Mouse (Mus musculus): Measurements from ENCODE around the gene Ttn. TPM values are rescaled to one million over a fixed set of nuclear protein-coding genes. Genes with fewer than 3 reads are reported as not detected.

Gene Ttn
- total RNA-seq, 2 experiments from 2014 or later, result 2,325 to 2,346 TPM

DNA sequence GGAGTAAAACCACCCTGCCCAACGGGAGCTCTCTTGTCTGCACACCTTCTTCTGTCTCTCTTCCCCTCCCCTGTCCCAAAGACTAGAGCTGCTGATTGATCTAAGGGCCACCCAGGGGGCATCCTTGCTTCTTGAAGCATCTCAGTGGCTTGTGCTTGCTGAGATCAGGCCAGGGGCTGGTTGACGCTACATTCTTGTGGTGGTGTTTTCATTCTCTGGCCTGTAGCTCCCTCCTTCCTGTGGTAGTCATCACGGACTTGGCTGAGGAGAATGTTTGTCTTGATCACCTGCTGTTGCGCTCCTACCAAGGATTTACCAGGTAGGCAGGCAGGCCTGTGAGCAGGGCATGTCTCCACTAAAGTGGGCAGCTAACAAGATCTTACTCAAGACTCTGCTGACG, 279.6 kb downstream of the Ttn start:
- no peak for DNase-seq

DNA sequence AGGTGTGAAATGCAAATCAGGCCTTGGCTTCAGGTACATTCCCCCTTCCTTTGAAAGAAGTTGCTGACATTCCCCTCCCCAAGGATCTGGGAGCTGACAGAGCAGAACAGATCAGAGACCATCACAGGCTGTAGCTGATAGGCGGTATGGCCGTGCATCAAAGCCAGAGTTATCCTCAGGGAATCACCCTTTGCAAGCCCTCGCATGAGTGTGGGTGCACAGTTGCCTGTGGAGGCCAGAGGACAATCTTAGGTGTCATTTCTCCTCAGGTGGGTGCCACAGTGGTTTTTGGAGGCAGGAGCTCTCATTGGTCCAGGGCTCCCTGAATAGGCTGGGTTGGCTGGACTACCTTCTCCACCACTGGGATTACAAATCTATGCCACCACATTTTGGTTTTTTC, 280.2 kb downstream of the Ttn start:
- DNase-seq, result no peak

DNA sequence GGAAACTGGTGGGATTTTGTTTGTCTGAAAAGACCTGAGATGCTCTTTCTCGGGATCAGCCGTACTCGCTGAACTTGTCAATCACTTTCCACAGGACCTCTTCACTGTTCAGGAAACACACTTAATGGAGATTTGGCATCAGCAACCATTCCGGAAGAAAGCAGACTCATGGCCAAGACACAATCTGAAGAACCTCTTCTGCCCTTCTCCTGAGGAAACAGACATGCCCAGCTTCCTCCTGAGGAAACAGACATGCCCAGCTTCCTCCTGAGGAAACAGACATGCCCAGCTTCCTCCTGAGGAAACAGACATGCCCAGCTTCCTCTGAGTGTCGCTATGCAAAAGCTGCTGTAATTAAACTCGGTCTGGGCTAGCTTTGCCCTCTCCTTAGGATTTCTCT, 287.1 kb downstream of the Ttn start:
- DNase-seq, result no peak

DNA sequence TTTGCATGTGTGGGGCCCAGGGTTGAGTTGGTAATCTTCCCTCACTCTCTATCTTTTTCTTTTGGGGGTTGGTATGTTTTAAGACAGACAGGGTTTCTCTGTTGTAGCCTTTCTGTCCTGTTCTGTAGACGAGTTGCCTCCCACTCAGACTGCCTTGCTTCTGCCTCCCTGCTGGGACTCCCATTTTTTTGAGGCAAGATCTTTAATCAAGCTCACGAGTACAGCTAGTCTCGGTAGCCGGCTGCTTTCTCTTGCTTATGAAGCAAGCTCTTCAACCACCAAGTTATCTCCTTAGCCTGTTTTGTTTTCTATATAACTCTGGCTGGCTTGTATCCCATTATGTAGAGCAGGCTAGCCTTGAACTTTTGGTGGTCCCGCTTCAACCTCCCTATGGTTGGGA, 288.6 kb downstream of the Ttn start:
- no peak for DNase-seq

DNA sequence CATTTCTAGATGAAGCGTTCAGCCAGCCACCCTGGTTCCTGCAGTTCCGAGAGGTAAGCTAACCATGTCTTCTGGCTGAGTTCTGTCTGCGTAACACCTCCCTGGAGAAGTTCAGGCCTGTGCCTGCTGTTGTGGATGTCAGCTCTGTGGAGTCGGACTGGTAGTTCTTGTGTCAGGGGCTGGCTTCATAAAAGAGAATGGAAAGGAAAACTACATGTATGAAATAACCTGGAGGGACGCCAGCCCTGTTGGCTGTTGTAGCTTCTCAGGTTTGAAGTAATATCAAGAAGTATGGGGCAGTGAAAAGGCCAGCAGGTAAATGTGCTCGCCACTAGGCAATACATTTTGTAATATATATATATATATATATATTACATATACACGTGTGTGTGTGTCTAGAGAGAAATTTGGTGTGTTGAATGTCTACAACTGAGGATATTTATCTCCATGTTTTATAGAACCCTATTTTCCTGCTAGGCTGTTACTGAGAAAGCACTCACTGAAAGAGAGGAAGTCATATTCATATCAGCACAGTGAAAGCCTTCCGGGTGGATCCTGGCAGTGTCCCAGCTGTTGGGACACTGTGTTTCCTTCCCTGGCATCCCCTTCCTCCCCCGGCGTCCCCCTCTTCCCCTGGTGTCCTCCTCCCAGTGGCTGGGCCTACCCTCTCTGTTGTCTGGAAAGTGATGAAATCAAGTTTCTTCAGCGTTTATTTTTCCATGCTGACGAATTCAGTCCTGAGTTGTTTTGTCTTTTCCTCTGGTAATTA, 291.7 kb downstream of the Ttn start:
- DNase-seq, result peak; percentile 63

DNA sequence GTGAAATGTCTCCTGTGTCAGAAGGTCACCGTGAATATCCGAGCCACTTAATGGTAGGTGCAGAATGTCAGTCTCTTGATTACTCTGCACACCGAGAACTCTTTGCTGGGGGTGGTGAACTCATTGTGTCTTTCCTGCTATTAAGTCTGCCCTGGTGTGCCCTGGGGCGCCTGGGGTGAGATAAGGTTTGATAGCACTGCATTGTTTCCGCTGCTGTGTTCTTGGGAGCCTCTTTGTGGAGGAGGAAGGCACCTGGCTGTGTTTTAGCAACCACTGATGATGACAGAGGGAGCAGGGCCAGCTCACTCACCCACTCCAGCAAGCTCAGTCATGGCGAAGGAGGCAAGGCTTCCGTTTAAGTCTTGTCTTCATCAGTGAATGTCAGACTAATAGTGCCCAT, 294.2 kb downstream of the Ttn start:
- no peak for DNase-seq

DNA sequence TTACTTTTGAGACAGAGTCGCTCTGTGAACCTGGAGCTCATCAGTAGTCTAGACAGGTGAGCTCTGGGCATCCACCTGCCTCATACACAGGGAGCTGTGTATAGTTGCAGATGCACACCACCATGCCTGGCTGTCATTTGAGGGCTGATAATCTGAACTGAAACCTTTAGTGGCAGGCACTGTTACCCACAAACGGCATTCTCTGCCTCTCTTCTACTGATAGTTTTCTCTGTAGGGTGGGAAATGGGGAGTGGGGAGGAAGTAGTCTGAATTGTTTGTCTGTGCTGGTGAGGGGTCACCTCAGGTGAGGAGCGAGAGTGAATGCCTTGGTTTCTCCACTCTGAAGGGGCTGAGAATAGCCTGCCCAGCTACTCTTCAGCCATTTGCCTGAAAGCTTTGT, 294.7 kb downstream of the Ttn start:
- DNase-seq, result no peak

DNA sequence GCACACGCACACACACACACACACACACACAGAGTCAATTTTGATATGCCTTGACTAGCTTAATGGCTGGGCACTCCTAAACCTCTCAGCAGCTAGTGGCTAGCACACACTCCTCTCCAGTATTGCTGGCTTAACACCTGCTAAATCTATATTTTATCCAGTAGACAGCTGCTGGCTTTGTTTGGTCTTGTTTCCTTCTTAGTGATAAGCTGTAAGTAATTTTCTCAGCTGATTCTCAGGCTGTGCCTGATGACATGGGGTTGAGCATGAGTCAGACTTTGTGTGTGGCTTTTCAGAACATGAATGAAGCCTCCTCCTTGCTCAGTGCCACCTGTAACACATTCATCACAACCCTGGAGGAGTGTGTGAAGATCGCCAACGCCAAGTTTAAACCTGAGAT, 295.4 kb downstream of the Ttn start:
- DNase-seq, result no peak

DNA sequence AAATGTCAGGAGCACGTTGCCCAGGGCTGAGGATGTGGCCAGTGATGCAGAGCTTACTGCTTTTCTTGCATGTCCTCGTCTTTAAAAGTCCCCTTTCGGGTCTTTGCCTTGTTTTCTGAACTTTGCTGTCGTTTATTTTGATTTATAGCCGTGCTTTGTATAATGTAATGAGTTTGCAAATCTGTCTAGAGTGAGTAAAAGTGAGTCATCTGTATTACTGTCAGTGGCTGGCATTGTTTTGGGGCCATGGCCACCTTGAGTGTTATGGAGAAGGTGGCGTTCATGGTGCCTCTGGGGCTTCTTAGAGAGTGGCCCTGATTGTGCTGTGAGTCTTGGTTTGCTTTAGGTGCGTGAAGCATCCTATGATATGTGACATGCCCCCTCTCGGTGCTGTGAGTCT, 300.0 kb downstream of the Ttn start:
- DNase-seq, result no peak

DNA sequence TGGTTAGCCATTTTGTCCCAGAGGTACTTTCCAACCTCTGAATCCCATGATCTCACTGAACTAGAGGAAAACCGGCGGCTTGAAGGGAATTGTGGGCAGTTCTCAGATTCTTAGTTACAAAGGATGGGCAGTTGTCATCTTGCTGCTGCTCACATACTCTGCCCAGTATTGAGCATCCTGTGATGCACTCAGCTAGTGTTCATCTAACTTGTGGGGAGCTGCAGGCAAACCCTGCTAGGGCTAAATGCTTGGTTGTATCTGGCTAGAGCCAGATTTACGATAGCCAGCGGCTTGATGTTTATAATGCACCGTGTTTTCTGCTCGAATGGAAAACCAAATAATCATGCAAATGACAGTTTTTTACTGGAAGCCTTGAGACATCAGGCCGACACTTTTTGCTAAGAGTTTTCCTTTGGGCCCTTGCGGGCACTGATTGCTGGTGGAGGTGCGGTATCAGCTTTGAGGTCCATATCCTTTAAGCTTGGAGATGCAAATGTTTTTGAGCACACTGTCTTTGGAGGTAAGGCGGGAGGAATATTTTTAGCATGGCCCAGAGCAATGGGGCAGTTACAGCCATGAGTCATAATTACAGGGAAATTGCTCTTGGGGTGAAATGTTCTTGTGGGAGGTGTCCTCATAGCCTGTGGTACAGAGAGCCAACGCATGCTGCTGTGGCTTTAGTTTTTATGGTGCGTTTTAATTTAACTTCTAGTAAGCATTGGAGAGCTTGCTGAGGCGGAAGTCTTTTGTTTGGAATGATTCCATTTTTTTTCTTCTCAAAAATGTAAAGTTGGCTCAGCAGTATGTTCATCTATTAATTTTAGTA, 305.7 kb downstream of the Ttn start:
- no peak for DNase-seq

DNA sequence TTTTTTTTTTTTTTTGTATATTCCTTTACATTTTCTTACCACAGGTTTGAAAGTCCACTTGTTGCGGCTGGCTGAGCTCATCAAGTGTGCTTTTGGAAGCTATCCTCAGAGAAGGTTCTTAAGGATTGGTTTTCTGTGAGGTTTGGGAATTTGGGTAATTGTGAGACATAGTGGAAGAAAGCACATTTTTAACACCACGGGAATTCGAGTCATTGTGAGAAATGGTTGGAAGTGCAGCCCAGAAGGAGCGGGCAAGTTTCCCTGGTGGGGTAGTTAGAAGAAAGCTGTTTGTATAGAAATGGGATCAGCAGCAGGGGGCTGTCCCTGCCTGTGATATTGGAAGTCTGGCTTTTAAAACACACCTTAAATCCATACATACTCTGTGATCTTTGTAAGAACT, 306.4 kb downstream of the Ttn start:
- DNase-seq, result no peak

DNA sequence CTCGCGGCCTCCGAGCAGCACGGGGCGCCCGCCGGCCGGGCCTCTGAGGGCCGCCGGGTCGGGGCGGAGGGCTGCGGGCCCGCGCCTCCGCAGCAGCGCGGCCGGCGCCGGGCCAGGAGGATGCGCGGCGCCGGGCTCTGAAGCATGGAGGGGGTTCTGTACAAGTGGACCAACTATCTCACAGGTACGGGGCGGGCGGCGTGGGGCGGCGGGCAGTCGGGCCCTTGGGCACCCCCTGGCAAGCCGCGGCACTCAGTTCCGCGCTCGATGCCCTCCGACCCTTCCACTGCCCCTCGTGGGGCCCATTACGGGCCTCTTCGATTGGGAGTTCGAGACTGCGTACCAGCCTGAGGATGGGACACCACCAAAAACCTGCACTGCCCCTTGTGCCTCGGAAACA, 306.9 kb downstream of the Ttn start:
- peak; percentile 25 for DNase-seq

DNA sequence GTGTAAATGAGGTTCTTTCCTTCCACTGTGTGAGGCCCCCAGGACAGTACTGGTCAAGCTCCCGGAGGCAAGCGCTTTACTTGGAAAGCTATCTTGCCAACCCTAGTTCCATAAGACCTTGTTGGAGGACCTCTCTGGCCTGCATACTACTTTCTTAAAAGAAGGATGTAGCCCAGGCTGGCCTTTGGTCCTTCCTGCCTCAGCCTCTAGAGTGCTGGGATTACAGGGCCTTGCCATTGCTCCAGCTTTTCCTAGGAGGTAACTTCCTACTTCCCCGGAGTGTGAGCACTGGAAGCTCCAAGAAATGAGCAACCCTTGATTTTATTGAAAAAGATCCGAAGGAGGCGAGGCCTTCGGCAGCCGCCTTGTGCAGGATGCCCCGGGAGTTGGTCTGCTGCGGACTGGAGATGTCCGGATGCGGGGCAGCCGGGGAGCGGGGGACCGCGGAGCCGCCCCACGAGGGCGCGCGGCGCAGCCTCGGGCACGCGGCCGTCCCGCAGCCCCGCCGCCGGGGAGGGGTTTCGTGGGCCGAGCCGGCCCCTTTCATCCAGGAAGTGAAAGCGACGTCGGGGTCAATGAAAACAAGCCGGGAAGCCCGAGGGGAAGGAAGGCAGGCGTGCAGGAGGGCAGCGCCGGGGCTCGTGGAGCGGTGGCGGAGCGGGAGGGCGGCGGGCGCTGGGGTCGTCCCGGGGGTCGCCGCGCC, 307.5 kb downstream of the Ttn start, which contains the start of gene Plekha3:
Gene Plekha3 (plus strand): TSS at position 557 of the 703 bp plus-strand sequence.
- peak; percentile 85 for DNase-seq

DNA sequence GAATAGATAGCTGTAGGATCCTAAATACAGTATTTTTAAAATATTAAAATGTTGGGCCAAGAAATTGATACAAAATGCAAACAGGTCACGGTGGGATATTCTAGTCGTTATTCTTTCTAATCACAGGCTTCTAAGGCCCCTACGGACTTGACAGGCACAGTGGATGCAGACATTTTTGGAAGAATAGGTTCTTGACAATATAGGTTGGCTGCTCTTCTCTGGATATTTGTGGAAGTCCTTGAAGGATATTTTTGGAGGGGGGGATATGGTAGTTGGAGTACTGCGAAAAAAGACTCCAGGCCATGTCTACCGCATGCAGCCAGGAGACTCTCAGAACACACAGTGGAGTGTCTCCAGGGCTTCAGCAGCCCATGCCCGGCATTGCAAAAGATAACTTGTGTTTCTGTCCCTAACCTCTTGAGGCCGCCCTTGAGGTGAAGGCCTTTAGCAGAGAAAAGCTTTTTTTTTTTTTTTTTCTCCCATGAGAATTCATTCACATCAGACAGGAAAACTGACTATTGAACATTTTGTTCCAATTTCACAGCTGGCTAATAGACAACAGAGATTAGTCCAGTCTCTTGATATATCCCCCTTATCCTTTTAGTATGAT, 308.8 kb downstream of the Ttn start:
- DNase-seq, result peak; percentile 62

DNA sequence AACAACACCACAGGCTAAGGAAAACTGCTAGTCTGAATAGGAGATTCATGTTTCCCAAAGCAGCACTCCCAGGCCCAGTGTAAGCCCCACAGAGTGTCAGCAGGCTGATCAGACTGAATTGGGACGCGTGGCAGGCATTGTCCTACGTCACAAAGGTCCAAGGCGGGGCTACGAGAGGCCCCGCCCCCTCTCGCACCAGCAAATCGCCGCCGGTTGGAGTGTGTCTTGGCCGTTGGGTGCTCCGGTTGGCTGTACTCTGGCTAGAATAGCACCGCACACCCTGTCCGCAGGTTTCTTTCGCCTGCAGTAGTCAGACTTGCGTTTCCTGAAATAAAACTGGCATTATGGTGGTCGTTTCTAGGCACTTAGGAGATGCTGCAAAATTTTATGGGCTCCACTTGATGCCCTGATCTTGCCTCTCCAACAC, 309.4 kb downstream of the Ttn start, which contains the start of gene Fkbp7:
Gene Fkbp7 (minus strand): TSS at position 151 of the 427 bp plus-strand sequence.
- peak; percentile 93 for DNase-seq

DNA sequence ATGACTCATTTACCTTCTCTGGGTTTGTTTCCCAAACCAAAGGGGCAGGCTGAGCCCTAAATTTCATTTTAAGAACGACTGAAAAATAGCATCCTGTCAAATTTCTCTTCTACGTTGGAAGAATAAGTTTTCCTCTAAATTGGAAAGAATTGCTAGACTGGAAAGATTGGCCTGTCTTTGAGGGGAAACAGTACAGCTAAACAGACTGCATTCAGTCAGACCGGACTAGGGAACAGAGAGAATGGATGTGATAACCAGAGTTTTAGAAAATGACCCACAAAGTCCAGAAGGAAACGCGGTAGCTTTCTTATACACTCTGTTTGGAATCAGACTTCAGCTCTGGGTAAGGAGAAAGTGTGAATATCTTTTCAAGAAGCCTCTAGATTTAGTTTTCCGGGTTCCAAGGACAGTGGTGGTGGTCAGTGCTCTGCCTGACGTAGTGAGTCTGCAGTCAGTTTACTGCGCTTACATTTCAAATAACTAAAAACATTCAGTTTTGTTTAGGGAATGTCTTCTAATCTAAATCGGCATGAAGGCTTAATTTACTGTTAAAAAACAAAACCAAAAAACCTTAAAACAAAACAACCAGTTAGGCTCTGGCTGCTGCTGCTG, 310.1 kb downstream of the Ttn start:
- DNase-seq, result no peak

DNA sequence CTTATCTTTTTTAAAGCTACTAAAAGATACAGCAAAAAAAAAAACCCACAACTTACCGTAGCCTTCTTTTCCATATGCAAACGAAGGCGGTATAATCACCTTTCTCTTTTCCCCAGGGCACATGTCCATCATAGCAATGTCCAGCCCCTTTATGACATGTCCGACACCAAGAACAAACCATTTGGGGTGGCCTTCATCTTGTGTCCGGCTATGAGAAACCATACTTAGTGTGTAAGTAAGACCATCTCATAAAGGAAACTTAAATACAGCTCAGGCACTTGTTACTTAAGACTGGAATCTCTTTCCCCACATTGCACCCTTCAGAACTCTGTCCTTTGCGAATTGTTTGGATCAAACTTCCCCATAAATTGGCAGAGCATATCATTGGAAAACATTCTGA, 310.7 kb downstream of the Ttn start:
- DNase-seq, result no peak

DNA sequence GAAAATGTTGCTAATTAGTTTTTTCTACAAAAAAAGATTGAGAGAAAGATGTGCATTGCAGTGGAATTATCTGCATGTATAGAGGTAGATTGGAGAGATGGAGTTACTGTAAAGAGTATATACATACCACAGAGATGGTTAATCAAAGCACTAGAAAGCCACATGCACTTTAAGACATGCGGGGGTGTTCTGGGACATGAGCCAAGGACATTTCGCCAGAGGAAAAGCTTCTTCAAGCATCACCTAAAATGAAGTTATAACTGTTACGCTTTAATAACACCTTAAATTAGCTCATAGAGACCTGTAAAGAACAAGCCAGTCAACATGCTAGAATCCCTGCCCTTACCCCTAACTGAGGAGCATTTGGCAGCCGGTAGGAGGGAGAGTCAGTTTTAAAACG, 315.1 kb downstream of the Ttn start:
- DNase-seq, result no peak

DNA sequence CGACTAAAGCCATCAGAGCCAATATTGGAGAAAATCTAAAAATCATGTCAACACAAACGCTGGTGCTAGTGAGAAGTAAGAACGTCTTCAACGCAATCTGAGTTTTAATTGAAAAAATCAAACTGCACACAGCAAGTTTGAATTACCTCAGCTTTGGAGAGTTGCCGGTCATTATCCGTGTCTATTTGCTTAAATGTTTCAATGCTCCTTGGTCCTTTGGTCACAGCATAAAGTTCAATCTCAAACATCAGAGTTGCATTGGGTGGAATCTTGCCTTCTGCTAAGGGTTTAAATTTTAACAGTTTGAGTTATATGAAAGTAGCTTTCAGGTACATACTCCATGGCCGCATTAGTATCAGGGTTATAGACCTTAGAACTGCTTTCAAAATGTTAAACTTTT, 316.8 kb downstream of the Ttn start:
- DNase-seq, result no peak

DNA sequence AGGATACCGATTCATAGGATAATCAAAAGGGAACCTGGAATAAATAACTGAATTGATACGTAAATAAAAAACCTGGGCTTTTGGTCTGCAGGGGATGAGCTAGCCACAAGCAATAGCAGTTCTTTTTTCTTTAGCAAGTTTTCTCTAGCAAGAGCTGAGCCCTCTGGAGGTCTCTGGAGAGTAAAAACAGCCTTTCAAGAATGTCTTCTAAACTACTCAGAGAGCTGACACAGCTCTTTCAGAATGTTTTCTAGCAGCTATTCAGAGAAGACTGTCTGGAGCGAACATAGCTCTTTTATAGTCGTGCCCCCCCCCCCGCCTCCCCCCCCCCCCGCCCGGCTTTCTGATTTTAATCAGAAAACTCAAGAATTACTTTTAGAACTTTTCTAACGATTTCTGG, 322.9 kb downstream of the Ttn start:
- DNase-seq, result no peak

DNA sequence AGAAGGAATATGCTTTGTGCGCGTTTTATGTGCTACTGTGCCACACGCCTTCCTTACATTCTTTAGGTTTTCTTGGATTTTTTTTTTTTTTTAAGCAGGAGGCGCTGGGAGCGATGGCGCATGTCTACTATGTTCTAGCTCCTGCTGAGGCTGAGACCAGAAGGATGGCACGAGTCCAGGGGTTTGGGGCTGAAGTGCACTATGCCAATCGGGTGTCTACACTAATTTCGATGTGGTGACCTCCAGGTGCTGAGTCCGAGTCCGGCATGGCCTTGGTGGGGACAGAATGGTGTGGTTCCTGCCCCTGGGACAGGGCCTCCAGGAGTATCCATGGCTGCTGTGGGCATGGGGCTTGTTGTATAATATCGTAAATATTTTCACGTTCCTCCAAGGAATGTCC, 323.8 kb downstream of the Ttn start:
- no peak for DNase-seq

DNA sequence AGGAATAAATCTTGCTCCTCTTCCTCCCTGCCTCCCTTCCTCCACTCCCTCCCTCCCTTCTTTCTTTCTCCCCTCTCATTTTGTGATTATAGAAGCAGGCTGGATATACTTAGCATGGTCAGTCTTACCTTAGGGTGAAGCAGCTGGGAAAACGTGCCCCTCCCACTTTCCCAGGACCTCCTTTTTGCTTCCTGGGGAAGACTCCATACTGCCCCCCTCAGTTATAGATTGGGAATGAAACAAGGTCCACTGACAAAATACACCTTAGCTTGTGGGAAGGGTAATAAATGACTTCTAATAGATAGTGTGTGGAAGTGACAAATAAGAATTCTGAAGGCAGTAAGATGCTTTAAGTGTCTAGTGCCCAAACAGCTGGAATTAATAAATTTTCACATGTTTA, 326.4 kb downstream of the Ttn start:
- DNase-seq, result no peak
